Mouse (Mus musculus): ENCODE data around the gene Vps8.

Vps8 gene

GRCm38 (mm10) chr16:21405224-21405969, 17.5 kb upstream of the Vps8 start:
- DNase-seq, result no peak

- no peak for DNase-seq
Observed at GRCm38 (mm10) chr16:21406136-21406535, 16.8 kb upstream of the Vps8 start.

- DNase-seq, result no peak
Observed at GRCm38 (mm10) chr16:21411779-21412178, 11.1 kb upstream of the Vps8 start.

DNA sequence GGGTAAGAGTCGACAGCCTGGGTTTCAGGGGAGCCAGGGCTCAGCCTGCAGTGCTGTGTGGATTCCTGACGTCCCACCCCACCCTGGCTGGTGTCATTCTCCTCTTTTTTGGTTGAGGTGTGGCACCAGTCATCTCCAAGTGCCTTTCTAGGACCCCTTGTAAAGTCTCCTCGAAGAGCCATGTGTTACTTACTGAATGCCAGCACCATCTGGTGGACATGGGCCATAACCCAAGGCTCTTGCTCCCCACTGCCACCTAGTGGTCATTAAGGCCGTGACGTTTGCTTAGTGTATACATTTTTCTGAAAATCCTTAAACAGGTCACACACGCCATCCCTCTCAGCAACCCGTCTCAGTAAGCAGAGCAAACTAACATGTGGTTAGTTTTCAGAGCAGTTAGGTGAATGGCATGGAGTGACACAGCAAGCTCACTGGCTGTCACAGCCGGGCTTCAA, 10.3 kb upstream of the Vps8 start:
- peak; percentile 72 to 86 for DNase-seq

DNA sequence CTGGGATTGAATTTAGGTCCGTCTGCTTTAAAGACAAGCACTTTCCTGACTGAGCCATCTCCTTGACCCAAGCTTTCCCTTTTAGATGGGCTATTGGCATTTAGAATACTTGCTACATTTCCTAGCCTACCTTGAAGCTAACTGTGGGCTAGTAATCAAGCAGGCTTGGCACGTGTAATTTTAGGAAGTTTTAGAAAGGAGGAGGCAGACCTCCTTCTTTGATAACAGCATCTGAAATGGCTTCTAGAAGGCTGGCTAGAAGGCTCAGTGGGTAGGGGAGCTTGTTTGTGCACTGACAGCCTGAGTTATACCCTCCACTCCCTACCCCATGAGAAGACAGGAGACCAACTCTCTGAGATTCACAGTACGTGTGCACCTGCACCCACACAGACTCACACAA, 9.1 kb upstream of the Vps8 start:
- DNase-seq, result no peak

- no peak for DNase-seq
Observed at GRCm38 (mm10) chr16:21415128-21415527, 7.8 kb upstream of the Vps8 start.

GRCm38 (mm10) chr16:21418012-21418411, 4.9 kb upstream of the Vps8 start:
- no peak for DNase-seq

GRCm38 (mm10) chr16:21423546-21423910, 610 bp downstream of the Vps8 start:
- DNase-seq, result peak in 1 of 2 experiments; percentile 13

GRCm38 (mm10) chr16:21428131-21428530, 5.2 kb downstream of the Vps8 start:
- DNase-seq, result no peak

GRCm38 (mm10) chr16:21430377-21431060, 7.6 kb downstream of the Vps8 start:
- no peak for DNase-seq

DNA sequence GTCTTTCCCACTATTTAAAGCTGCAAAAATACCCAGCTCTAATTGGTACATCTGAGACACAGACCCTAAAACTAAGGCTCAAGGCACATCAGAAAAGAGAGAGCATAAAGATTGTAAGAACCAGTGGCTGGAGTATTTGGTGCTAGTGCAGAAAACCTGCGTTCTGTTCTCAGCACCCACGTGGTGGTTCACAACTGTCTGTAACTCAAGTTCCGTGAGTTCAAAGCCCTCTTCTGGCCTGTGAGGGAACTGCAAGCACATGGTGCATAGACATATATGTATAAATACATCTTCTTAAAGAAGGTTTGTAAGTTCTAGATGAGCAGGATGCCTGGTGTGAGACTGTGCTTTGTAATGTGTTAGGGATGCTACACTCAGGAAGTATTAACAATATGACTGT, 8.7 kb downstream of the Vps8 start:
- no peak for DNase-seq

DNA sequence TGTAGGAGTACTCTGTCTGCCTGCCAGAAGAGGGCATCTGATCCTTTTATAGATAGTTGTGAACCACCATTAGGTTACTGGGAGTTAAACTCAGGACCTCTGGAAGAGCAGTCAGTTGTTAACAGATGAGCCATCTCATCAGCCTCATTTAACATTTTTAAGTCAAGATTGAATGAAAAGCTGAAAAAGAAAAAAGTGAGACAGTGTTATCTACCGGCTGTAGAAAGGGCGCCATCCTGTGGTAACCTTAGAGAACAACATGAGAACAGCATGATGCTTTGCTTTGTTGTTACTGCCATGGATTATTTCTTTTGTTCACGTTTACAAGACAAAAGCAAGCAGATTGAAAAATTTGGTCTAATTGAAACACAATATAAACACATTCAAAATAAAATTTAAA, 10.6 kb downstream of the Vps8 start:
- DNase-seq, result no peak

DNA sequence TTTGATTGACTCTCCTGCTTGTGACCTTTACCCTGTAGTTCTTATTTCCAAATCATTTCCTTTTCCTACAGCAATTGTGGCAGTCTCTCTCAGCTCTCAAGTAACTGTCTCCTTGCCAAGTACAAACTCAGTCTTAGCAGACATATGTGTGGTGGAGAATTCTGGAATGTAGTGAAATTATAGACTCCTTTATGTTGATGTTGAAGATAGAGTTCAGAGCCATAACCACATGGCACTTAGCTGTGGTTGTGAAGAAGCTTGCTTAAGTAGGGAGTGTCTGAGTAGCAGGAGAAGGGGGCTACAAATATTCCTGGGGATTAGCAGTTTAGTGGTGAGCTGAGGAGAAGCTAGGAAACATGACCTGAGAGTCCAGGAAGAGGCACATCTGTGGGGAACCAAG, 18.1 kb downstream of the Vps8 start:
- DNase-seq, result no peak

GRCm38 (mm10) chr16:21445026-21445625, 22.2 kb downstream of the Vps8 start:
- DNase-seq, result no peak

DNA sequence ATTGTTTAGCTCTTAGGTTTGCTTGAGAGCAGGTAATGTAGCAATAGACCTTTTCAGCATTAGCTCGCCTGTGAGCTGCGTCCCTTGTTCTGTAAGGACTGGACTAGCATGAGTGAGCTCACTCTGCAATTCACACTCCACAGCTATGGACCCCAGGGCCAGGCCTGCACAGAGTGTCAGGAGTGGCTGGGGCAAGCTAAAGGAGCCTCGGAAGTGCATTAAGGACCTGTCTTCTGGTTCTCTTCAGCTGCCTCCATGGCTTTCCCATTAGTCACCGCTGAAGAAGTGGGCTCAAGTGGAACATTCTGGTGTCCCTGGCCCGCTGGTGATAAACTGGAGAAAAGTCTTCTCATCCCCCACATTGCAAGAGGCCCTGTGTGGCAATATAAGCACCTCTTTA, 24.5 kb downstream of the Vps8 start:
- no peak for DNase-seq

GRCm38 (mm10) chr16:21448464-21448863, 25.5 kb downstream of the Vps8 start:
- DNase-seq, result no peak

DNA sequence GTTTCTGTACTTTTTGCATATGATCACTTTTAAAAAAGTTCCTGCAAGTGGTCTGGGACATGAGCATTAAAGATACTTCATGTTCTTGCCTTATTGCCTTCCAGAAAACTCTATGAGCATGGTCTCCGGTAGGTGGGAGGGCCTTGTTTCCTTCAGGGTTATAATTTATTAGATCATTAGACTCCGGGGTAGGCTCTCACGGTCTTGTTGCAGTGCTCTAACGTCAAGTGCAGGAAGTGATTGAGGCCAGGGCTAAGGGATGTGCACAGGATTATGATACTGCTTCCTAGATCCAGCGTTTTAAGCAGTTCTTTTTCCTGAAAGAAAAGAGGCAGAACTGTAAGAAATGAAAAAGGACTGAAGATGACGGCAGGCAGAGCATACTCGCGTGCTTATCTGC, 27.0 kb downstream of the Vps8 start:
- no peak for DNase-seq

DNA sequence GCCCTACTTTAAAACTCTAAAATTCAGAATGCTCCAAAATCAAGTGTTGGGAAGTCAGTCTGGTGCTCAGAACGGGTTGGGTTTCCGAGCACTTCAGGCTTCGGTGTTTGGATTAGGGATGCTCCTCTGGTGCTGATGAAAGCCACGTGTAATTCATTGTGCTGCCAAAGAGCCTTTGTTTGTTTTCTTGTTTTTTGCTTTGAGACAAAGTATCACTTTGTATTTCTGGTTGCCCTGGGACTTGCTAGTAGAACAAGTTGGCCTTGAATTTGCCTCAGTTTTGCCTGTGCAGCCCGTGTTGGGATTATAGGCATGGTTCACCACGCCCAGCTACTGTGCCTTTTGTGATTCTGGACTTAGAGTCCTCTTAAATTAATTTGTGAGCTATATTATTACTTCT, 29.7 kb downstream of the Vps8 start:
- no peak for DNase-seq

DNA sequence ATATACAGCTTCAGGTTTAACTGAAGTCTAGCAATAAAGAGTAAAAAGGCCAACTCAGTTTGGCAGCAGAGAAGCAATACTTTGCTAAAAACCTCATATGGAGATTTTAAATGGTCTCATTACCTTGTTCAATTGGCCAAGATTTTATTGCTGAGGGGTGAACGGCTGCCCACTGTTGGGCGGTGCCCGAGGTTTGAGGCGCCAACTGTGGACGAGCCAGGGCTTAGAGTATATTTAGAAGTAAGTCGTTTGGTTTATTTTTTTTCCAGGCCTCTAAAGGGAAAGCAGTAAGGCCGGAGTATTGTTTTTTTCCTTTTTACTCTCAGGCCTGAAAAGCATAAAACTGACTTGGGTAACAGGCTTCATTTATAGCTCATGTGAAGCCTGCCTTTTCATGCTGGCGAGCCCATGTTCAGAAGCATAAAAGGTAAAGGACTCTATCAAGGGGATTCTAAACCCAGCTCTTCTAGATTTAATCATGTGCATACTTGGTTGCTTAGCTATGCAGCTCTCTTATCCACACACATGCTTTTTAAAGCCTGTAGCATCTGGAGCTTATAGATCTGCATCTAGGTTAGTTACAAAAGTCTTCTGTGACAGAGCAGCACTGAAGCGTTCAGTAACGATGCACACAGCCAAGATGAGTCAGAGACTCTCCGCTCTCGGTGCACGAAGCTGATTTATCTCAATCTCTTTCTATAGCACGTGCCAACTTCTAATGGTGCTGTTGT, 34.9 kb downstream of the Vps8 start:
- no peak for DNase-seq

DNA sequence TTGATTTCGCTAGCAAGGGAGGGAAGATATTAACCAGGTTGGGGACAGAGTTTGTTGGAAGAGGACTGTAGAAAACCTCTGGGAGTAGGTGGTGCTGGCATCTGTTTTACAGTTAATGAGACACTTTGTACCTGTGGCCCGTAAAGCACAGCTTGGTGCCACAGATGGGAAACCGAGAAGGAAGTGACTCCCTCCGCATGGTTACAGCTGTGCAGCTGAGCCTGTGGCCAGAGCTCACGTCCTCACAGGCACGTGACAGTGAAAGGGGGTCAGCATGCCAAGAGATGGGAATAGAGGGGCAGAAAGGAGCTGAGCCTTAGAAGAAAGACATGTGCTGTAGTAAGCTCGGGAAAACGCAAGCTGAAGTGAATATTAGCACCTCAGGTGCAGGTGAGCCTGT, 43.0 kb downstream of the Vps8 start:
- DNase-seq, result no peak

GRCm38 (mm10) chr16:21470416-21470815, 47.5 kb downstream of the Vps8 start:
- DNase-seq, result peak in 1 of 2 experiments; percentile 10

- DNase-seq, result no peak
Observed at GRCm38 (mm10) chr16:21477074-21477473, 54.2 kb downstream of the Vps8 start.

DNA sequence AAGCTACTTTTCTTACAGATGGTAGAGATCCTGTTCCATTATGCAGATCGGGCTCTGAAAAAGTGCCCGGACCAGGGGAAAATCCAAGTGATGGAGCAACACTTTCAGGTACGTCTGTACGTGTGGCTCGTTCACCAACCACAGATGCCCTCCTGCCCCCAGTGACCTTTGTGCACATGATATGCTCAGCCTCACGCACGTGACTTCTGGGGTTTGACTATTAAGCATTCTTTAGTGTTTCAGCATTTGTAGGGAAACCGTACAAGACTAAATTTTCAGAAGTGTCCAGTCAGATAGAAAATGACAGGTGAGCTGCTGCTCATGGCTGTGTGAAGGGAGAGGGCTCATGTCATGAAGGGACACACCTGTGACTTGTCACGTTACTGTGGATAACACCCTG, 55.5 kb downstream of the Vps8 start:
- DNase-seq, result peak; percentile 68 to 71

Data from kidney, postnatal 25 days (tissue).